Comparison of ENCODE assay signal across 8 mouse cellular contexts in genomic region chr4:140258968-140259367, GRCm38 (mm10). TPM values are rescaled to one million over a fixed set of nuclear protein-coding genes. Genes with fewer than 3 reads are reported as not detected.
A peak's percentile ranks its signal among the peaks of the same experiment; 100 is the strongest.
DNase-seq lines count a peak whose midpoint lies in the region; ATAC-seq and TF ChIP-seq lines count a peak whose summit lies in the region.

No protein-coding gene starts in this region.

- peak; percentile 58 for ATAC-seq in heart, embryonic 14.5 days (ENCODE audit: insufficient number of reproducible peaks, insufficient read depth, low FRiP score, low read depth)
- ATAC-seq in kidney, embryonic 16.5 days (ENCODE audit: low FRiP score, low TSS enrichment): peak; percentile 96
- peak; percentile 44; the same call in 1 of the 2 replicates for ATAC-seq in megakaryocyte-erythroid progenitor cell, adult 5-6 weeks (replicated peaks; ENCODE audit: low FRiP score, low TSS enrichment, poor library complexity, severe bottlenecking)

- H3K4me1 ChIP-seq in MEL (ENCODE audit: control insufficient read depth in 1 of 2, insufficient read depth in 2 of 2, low read length in 2 of 2): no peaks in the 10 kb centered on the region
- H3K4me1 ChIP-seq in heart, embryonic 14.5 days (ENCODE audit: control insufficient read depth in 2 of 2, insufficient read depth in 2 of 2, low read length in 2 of 2): no peaks in the 10 kb centered on the region
- H3K4me1 ChIP-seq in kidney, embryonic 16.5 days (ENCODE audit: insufficient read depth, low read length): no peaks in the 10 kb centered on the region

- H3K36me3 ChIP-seq in MEL (ENCODE audit: control insufficient read depth in 1 of 2, insufficient read depth in 2 of 2, low read length in 2 of 2): no peaks in the 10 kb centered on the region
- no peaks in the 10 kb centered on the region for H3K36me3 ChIP-seq in heart, embryonic 14.5 days (ENCODE audit: control insufficient read depth, insufficient read depth, low read length)
- no peaks in the 10 kb centered on the region for H3K36me3 ChIP-seq in kidney, embryonic 16.5 days (ENCODE audit: insufficient read depth, low read length)

- no peak overlapping the region for H3K9ac ChIP-seq in MEL (ENCODE audit: control insufficient read depth, low read depth, low read length, poor library complexity, severe bottlenecking)
- H3K9ac ChIP-seq in heart, embryonic 14.5 days (ENCODE audit: low read length): no peak overlapping the region
- no peak overlapping the region for H3K9ac ChIP-seq in kidney, embryonic 16.5 days (replicated peaks; ENCODE audit: low read length)

- H3K27ac ChIP-seq in MEL (ENCODE audit: control insufficient read depth, low read depth, low read length): no peak overlapping the region
- no peak overlapping the region for H3K27ac ChIP-seq in heart, embryonic 14.5 days (replicated peaks in 1 of 2; ENCODE audit: control insufficient read depth in 1 of 2, insufficient read depth in 1 of 2, low read depth in 2 of 2, low read length in 2 of 2)
- H3K27ac ChIP-seq in kidney, embryonic 16.5 days (ENCODE audit: low read length): no peak overlapping the region
- H3K27ac ChIP-seq in left cerebral cortex, adult 2 months: no peak overlapping the region

- 7% methylated on average over 6 of the region's 6 CpGs for WGBS in heart, embryonic 14.5 days
- 8% methylated on average over 6 of the region's 6 CpGs for WGBS in kidney, embryonic 16.5 days

- TF ChIP-seq RAD21 in MEL (IDR thresholded peaks at IDR 0.05; ENCODE audit: low read depth, low read length): no peak

- TF ChIP-seq CTCF in MEL (IDR thresholded peaks at IDR 0.05 in 2 of 3, conservative IDR thresholded peaks at IDR 0.05 in 1 of 3; ENCODE audit: control insufficient read depth in 1 of 3, insufficient read depth in 1 of 3, low read depth in 2 of 3, low read length in 3 of 3, poor library complexity in 1 of 3, severe bottlenecking in 1 of 3): no peak
- no peak for TF ChIP-seq CTCF in left cerebral cortex, adult 2 months (IDR thresholded peaks at IDR 0.05)

- intact Hi-C loops in left cerebral cortex, adult 2 months (cut with DNase I): no loop called here
- intact Hi-C loops in left cerebral cortex, postnatal 14 days (cut with DNase I): loop anchor here (5.0 to 10.0 kb wide), 2 partner anchors 98 to 206 kb away; no protein-coding TSS in a partner anchor

- no peak overlapping the region for H3K4me3 ChIP-seq in MEL (ENCODE audit: control insufficient read depth in 1 of 2, insufficient read depth in 1 of 2, low read depth in 2 of 2, low read length in 2 of 2)
- no peak overlapping the region for H3K4me3 ChIP-seq in heart, embryonic 14.5 days (ENCODE audit: control insufficient read depth in 1 of 2, insufficient read depth in 1 of 2, low read depth in 1 of 2, low read length in 2 of 2)
- no peak overlapping the region for H3K4me3 ChIP-seq in kidney, embryonic 16.5 days (ENCODE audit: low read length)
- H3K4me3 ChIP-seq in left cerebral cortex, adult 2 months: no peak overlapping the region

- H3K79me2 ChIP-seq in MEL (ENCODE audit: control insufficient read depth, insufficient read depth, low read length, poor library complexity): no peaks in the 10 kb centered on the region

- H3K27me3 ChIP-seq in MEL (ENCODE audit: control insufficient read depth in 1 of 2, insufficient read depth in 2 of 2, low read length in 2 of 2): no peaks in the 10 kb centered on the region
- H3K27me3 ChIP-seq in heart, embryonic 14.5 days (ENCODE audit: control insufficient read depth, insufficient read depth, low read length): no peaks in the 10 kb centered on the region
- H3K27me3 ChIP-seq in kidney, embryonic 16.5 days (ENCODE audit: insufficient read depth, low read length): peaks cover 7% of the 10 kb centered on the region; the same call in 1 of the 2 replicates

- H3K9me3 ChIP-seq in MEL (replicated peaks; ENCODE audit: insufficient read depth, low read length): no peaks in the 10 kb centered on the region
- H3K9me3 ChIP-seq in heart, embryonic 14.5 days (ENCODE audit: control insufficient read depth, low read length): no peaks in the 10 kb centered on the region
- no peaks in the 10 kb centered on the region for H3K9me3 ChIP-seq in kidney, embryonic 16.5 days (ENCODE audit: low read length)

- TF ChIP-seq POLR2A in MEL (IDR thresholded peaks at IDR 0.05; ENCODE audit: control insufficient read depth in 1 of 2, insufficient read depth in 1 of 2, low read depth in 1 of 2, low read length in 2 of 2, poor library complexity in 1 of 2): no peak

- TF ChIP-seq EP300 in MEL (IDR thresholded peaks at IDR 0.05; ENCODE audit: low read depth in 1 of 2, low read length in 2 of 2): no peak

- peak; percentile 30 for DNase-seq in MEL (ENCODE audit: low read depth, low spot score)
- peak; percentile 83 for DNase-seq in adrenal gland, postnatal 14 days
- DNase-seq in c-Kit-positive CD71-positive TER-119-positive erythroid progenitor cells, embryonic 14.5 days (ENCODE audit: low spot score): no peak
- no peak for DNase-seq in left cerebral cortex, adult 2 months (ENCODE audit: extremely low spot score in 1 of 2, low spot score in 2 of 2)
- DNase-seq in left cerebral cortex, postnatal 14 days (ENCODE audit: low spot score in 2 of 2): no peak

- H3K4me2 ChIP-seq in heart, embryonic 14.5 days (ENCODE audit: low read length): no peak overlapping the region
- H3K4me2 ChIP-seq in kidney, embryonic 16.5 days (replicated peaks; ENCODE audit: low read depth, low read length): no peak overlapping the region

TF ChIP-seq in MEL, 35 proteins besides CTCF, POLR2A, EP300 and RAD21:
- TF ChIP-seq CHD2 (IDR thresholded peaks at IDR 0.05; ENCODE audit: low read length) (no peak), ZKSCAN1 (IDR thresholded peaks at IDR 0.05; ENCODE audit: low read depth, low read length) (no peak), TCF12 (IDR thresholded peaks at IDR 0.05; ENCODE audit: low read depth, low read length) (no peak), SIN3A (IDR thresholded peaks at IDR 0.05; ENCODE audit: low read length) (peak; percentile 71), MXI1 (IDR thresholded peaks at IDR 0.05; ENCODE audit: low read depth, low read length) (peak; percentile 57)

RNA-seq across cellular contexts. Expression of gene Igsf21, which starts 12.4 kb away (rescaled TPM):
- total RNA-seq in MEL (2012; rRNA removed): not detected in 2 replicates
- not detected for polyA plus RNA-seq in MEL (2012; ENCODE audit: insufficient read depth in 1 of 2, insufficient read length in 2 of 2, low read depth in 1 of 2, low replicate concordance in 2 of 2, missing spikeins in 1 of 2)
- 4.8 and 7.0 TPM in 2 replicates for total RNA-seq in adrenal gland, postnatal 14 days (2021)
- 0.19 TPM in 1 of 2 replicates, not detected in the other for polyA plus RNA-seq in heart, embryonic 14.5 days (2014; fragmentation: Nextera tagmentation; extraction: Ambion mirVana)
- polyA plus RNA-seq in kidney, embryonic 16.5 days (2015; fragmentation: Nextera tagmentation; extraction: Ambion mirVana): 1.5 TPM in 2 replicates
- total RNA-seq in megakaryocyte-erythroid progenitor cell, adult 5-6 weeks (2014; fragmentation: Nextera tagmentation): not detected in 2 replicates
- not detected in 2 replicates for total RNA-seq in megakaryocyte-erythroid progenitor cell, adult 5-6 weeks (2017)
- 10 to 100 TPM; 68.8 to 75.2 TPM for total RNA-seq in left cerebral cortex, adult 2 months (2021)
- 100 to 1,000 TPM; 108 to 128 TPM for total RNA-seq in left cerebral cortex, postnatal 14 days (2021)

Comparison
In these comparisons a context has a peak if more than half of its experiments do, and no peak if none do; other contexts are left out.
1. DNase-seq: peak in MEL (single experiment) and adrenal gland, postnatal 14 days (single experiment); none in c-Kit-positive CD71-positive TER-119-positive erythroid progenitor cells, embryonic 14.5 days (single experiment), left cerebral cortex, adult 2 months (0 of 2) and left cerebral cortex, postnatal 14 days (0 of 2).
2. ATAC-seq: peak in every context shown above with its lines; median percentile 96 in kidney, embryonic 16.5 days; 58 in heart, embryonic 14.5 days; 44 in megakaryocyte-erythroid progenitor cell, adult 5-6 weeks.